Mouse (Mus musculus): ENCODE results near the gene Hoxd10. TPM values are rescaled to one million over a fixed set of nuclear protein-coding genes. Genes with fewer than 3 reads are reported as not detected.

Gene Hoxd10
- total and polyA plus RNA-seq, 2 experiments: not detected

DNA sequence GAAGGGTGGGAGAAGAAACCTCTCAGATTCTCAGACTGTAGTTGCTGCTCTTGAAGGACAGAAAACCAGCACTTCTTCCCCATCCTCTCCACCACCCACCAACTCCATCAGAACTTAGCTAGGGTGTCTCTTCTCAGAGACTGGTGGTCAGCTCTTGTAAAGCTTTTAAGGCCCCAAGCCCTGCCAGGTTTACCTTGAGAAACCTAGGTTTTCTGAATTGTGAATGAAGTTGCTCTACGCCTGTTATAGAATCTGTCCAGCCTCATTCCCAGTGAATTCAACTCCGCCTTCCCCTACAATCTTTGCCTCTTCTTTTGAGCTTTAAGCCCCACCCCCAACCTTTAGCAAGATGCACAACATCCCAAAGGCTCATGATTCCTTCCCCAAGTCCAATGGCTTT lies 14.6 kb upstream of the Hoxd10 start:
- TF ChIP-seq CTCF (IDR thresholded peaks at IDR 0.05; ENCODE audit: low read depth, low read length): no peak
- TF ChIP-seq POLR2A (IDR thresholded peaks at IDR 0.05; ENCODE audit: extremely low read depth, insufficient read depth, low read length): no peak
- Histone ChIP-seq H3K79me2 (ENCODE audit: control insufficient read depth, insufficient read depth, low read length) (no peaks in the 10 kb centered on the region), H3K9ac (ENCODE audit: low read depth, low read length) (no peak overlapping the region), H3K4me3 (ENCODE audit: insufficient read depth, low read depth, low read length) (no peak overlapping the region), H3K4me1 (ENCODE audit: control insufficient read depth, insufficient read depth, low read length) (peaks cover 4% of the 10 kb centered on the region; the same call in 1 of the 2 replicates), H3K27ac (replicated peaks; ENCODE audit: insufficient read depth, low read depth, low read length) (no peak overlapping the region), H3K27me3 (ENCODE audit: control insufficient read depth, insufficient read depth, low read length) (peaks cover 46% of the 10 kb centered on the region), H3K36me3 (ENCODE audit: control insufficient read depth, insufficient read depth, low read length) (no peaks in the 10 kb centered on the region)
- WGBS: 21% methylated on average over 2 of the region's 2 CpGs
- no peak for DNase-seq (ENCODE audit: extremely low read depth, low read depth, low spot score)

DNA sequence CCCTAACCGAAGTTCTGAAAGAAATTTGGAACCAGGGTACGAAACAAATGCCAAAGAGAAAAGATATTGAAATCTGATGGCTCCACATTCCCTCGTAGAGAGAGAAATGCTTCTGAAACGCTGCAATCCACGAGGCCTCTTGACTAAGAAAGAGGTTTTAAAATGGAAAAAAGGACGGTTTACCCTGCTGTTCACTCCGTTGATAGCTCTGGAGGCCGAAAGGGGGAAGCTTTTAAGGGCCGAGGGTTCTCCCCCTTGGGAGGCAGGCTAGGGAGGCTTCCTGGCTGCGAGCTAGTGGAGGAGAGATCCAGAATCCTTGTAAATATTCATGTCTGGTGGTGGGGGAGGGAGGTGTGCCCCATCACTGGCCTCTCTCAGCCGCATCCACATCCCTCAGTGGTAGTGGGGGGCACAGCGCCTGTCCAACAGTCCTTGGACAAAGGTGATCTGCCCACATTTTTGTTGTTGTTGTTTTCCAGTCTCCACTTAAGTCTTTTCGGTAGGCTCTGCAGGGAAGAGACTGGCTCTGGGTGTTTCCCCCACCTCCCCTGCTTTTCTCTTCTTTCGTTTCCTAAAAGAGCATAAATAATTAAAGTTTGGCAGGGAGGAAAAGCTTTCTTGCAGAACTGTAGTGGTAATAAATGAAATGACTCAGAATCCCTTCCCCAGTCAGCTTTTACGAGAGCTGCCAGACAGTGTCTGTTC lies 12.7 kb upstream of the Hoxd10 start, which contains the start of gene Hoxd11:
TSS of gene Hoxd11 (plus strand) at position 667 of the 705 bp plus-strand sequence.
- H3K27me3 ChIP-seq (ENCODE audit: control insufficient read depth, insufficient read depth, low read length): peaks cover 48% of the 10 kb centered on the region
- H3K27ac ChIP-seq (replicated peaks; ENCODE audit: insufficient read depth, low read depth, low read length): no peak within 1 kb of the TSS
- H3K36me3 ChIP-seq (ENCODE audit: control insufficient read depth, insufficient read depth, low read length): no peaks in the 10 kb centered on the region
- no peak within 1 kb of the TSS for H3K9ac ChIP-seq (ENCODE audit: low read depth, low read length)
- no peaks in the 10 kb centered on the region; the same call in 1 of the 2 replicates for H3K4me1 ChIP-seq (ENCODE audit: control insufficient read depth, insufficient read depth, low read length)
- no peak within 1 kb of the TSS for H3K4me3 ChIP-seq (ENCODE audit: insufficient read depth, low read depth, low read length)
- DNase-seq (ENCODE audit: extremely low read depth, low read depth, low spot score): no peak
- no peak for TF ChIP-seq CTCF (IDR thresholded peaks at IDR 0.05; ENCODE audit: low read depth, low read length)
- TF ChIP-seq POLR2A (IDR thresholded peaks at IDR 0.05; ENCODE audit: extremely low read depth, insufficient read depth, low read length): no peak
- no peaks in the 10 kb centered on the region for H3K79me2 ChIP-seq (ENCODE audit: control insufficient read depth, insufficient read depth, low read length)
- WGBS: 4% methylated on average over 15 of the region's 15 CpGs

DNA sequence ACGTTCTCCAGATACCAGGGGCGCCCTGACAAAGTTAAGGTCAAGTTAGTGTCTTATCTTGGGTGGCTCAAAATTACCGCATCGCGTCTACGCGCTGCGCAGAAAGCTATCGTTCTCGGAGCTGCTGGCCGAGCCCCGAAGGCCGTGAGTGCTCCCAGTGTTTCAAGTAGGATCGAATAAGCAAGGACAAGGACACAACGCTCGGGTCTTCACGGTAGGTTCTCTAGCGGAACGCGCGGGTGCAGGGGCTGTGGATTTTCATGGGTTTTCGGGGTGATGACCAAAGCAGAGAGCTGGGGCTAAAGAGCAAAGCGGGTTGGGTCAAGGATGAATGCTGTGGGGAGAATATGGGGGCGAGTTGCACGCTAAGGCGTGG lies 12.1 kb upstream of the Hoxd10 start:
- 4% methylated on average over 26 of the region's 26 CpGs for WGBS
- Histone ChIP-seq H3K4me3 (ENCODE audit: insufficient read depth, low read depth, low read length) (no peak overlapping the region), H3K79me2 (ENCODE audit: control insufficient read depth, insufficient read depth, low read length) (no peaks in the 10 kb centered on the region), H3K4me1 (ENCODE audit: control insufficient read depth, insufficient read depth, low read length) (no peaks in the 10 kb centered on the region; the same call in 1 of the 2 replicates), H3K27ac (replicated peaks; ENCODE audit: insufficient read depth, low read depth, low read length) (no peak overlapping the region), H3K27me3 (ENCODE audit: control insufficient read depth, insufficient read depth, low read length) (peaks cover 50% of the 10 kb centered on the region), H3K9ac (ENCODE audit: low read depth, low read length) (no peak overlapping the region), H3K36me3 (ENCODE audit: control insufficient read depth, insufficient read depth, low read length) (no peaks in the 10 kb centered on the region)
- no peak for DNase-seq (ENCODE audit: extremely low read depth, low read depth, low spot score)
- no peak for TF ChIP-seq POLR2A (IDR thresholded peaks at IDR 0.05; ENCODE audit: extremely low read depth, insufficient read depth, low read length)

DNA sequence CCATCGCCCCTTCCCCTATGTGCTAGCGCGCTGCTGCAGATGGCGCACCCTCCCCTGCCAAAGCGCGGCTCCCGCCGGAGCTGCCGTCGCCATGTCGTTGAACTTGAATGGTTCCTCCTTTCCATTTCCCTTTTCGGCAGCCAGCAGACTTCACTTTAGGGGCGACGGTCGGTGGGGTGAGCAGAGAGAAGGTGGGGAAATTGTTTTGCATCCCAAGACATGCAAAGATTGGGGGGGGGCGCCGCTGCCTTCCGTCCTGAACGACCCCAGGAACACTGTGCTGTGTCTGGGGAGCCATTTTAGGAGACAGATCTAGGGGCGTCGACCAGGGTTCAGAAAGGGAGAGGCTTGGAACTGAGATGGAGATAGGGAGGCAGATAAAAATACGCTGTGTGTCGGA lies 11.7 kb upstream of the Hoxd10 start:
- DNase-seq (ENCODE audit: extremely low read depth, low read depth, low spot score): no peak
- no peak overlapping the region for H3K4me3 ChIP-seq (ENCODE audit: insufficient read depth, low read depth, low read length)

DNA sequence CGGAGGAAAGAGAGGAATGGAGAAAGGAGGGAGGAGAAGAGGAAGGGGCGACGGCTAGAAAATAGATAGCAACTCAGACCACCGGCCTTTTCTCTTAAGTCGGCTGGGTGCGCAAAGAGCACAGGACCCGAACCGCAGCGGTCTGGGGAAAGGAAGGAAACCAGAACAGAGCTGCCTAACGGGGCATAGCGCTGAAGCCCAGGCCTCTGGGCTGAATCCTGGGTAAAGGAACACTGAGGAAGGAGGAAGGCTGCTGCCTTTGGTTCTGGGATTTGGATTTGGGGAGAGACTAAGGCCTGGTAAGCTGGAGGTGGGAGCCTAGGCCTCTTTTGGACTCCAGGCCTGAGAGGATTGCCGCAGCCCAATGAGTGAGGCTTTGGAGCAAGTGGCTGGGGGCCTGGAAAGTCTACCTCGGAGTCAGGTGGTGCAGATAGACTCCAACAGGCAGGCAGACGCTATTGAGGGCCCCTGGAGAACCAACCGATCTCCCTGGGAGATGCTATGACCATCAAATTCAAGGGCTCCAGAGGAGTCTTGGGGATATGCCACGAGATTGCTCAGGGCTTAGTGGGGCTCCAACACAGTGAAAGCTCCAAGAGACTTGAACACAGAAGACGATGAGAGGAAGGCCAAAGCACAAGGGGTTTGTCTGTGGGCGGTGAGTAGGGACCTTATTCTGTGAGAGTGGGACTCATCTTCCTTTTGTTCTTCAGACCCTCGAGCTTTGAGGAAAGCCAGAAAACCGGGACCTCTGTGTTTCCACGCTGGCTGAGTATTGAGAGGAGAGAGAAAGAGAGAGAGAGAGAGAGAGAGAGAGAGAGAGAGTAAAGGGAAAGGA lies 10.9 kb upstream of the Hoxd10 start:
- H3K4me1 ChIP-seq (ENCODE audit: control insufficient read depth, insufficient read depth, low read length): no peaks in the 10 kb centered on the region; the same call in 1 of the 2 replicates
- no peak overlapping the region for H3K9ac ChIP-seq (ENCODE audit: low read depth, low read length)
- no peak overlapping the region for H3K27ac ChIP-seq (replicated peaks; ENCODE audit: insufficient read depth, low read depth, low read length)
- TF ChIP-seq CTCF (IDR thresholded peaks at IDR 0.05; ENCODE audit: low read depth, low read length) (no peak), POLR2A (IDR thresholded peaks at IDR 0.05; ENCODE audit: extremely low read depth, insufficient read depth, low read length) (no peak)
- 4% methylated on average over 21 of the region's 21 CpGs for WGBS
- H3K79me2 ChIP-seq (ENCODE audit: control insufficient read depth, insufficient read depth, low read length): no peaks in the 10 kb centered on the region
- H3K36me3 ChIP-seq (ENCODE audit: control insufficient read depth, insufficient read depth, low read length): no peaks in the 10 kb centered on the region
- H3K4me3 ChIP-seq (ENCODE audit: insufficient read depth, low read depth, low read length): no peak overlapping the region
- DNase-seq (ENCODE audit: extremely low read depth, low read depth, low spot score): no peak
- H3K27me3 ChIP-seq (ENCODE audit: control insufficient read depth, insufficient read depth, low read length): peaks cover 48% of the 10 kb centered on the region

More for the DNA sequence above, 11.7 kb upstream of the Hoxd10 start:
- WGBS: 3% methylated on average over 23 of the region's 23 CpGs
- Histone ChIP-seq H3K27ac (replicated peaks; ENCODE audit: insufficient read depth, low read depth, low read length) (no peak overlapping the region), H3K27me3 (ENCODE audit: control insufficient read depth, insufficient read depth, low read length) (peaks cover 49% of the 10 kb centered on the region), H3K9ac (ENCODE audit: low read depth, low read length) (no peak overlapping the region), H3K79me2 (ENCODE audit: control insufficient read depth, insufficient read depth, low read length) (no peaks in the 10 kb centered on the region), H3K36me3 (ENCODE audit: control insufficient read depth, insufficient read depth, low read length) (no peaks in the 10 kb centered on the region), H3K4me1 (ENCODE audit: control insufficient read depth, insufficient read depth, low read length) (no peaks in the 10 kb centered on the region; the same call in 1 of the 2 replicates)
- TF ChIP-seq POLR2A (IDR thresholded peaks at IDR 0.05; ENCODE audit: extremely low read depth, insufficient read depth, low read length) (no peak), CTCF (IDR thresholded peaks at IDR 0.05; ENCODE audit: low read depth, low read length) (no peak)
